Mouse (Mus musculus): ENCODE measurements at regions not wholly inside any gene's neighbourhood (a gene's known extent, or its start where the extent isn't known, plus 50 kb on each side); places are given as distances from the start of the nearest gene placed in this dataset.

DNA sequence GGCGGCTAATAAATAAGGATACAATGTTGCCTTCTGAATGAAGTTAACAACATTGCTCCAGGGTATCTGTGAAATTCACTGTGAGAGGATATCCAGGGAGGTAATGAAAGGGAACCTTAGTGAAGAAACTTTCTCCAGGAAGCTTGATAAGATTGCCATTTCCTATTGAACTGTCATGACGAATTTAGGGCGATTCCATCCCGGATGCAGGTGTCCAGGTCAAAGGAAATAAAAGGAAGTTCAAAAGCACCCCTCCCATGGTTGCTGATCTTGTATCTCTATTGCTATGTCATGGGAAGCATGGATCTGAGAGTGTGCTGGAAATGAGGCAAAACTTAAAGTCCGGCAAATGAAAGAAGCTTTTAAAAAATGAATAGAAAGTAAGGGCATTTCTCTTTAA lies 180.7 kb upstream of the Sema3a start:
- TF ChIP-seq CTCF (IDR thresholded peaks at IDR 0.05; ENCODE audit: extremely low read depth, insufficient read depth, insufficient read length, insufficient replicate concordance) = no peak
- no peak for TF ChIP-seq POLR2A (IDR thresholded peaks at IDR 0.05; ENCODE audit: low read depth, low read length)
- DNase-seq (ENCODE audit: low read depth in 1 of 2, low spot score in 2 of 2) = no peak
- Histone ChIP-seq H3K27me3 (ENCODE audit: control insufficient read depth, insufficient read depth, low read length) (no peaks in the 10 kb centered on the region), H3K4me1 (ENCODE audit: control insufficient read depth, insufficient read depth, insufficient read length) (no peaks in the 10 kb centered on the region), H3K4me3 (ENCODE audit: extremely low read depth, insufficient read depth, insufficient read length) (no peak overlapping the region), H3K27ac (ENCODE audit: insufficient read depth, low read length) (no peak overlapping the region), H3K36me3 (ENCODE audit: control insufficient read depth, insufficient read depth, low read length) (no peaks in the 10 kb centered on the region)
- 47% methylated on average over 5 of the region's 5 CpGs for WGBS

- Histone ChIP-seq H3K27me3 (ENCODE audit: control insufficient read depth, insufficient read depth, low read length) (no peaks in the 10 kb centered on the region), H3K4me1 (ENCODE audit: control insufficient read depth, insufficient read depth, insufficient read length) (no peaks in the 10 kb centered on the region), H3K27ac (ENCODE audit: insufficient read depth, low read length) (no peak overlapping the region), H3K4me3 (ENCODE audit: extremely low read depth, insufficient read depth, insufficient read length) (no peak overlapping the region), H3K36me3 (ENCODE audit: control insufficient read depth, insufficient read depth, low read length) (no peaks in the 10 kb centered on the region)
- DNase-seq (ENCODE audit: low read depth in 1 of 2, low spot score in 2 of 2) = no peak
- 75% methylated on average over 2 of the region's 2 CpGs for WGBS
- TF ChIP-seq POLR2A (IDR thresholded peaks at IDR 0.05; ENCODE audit: low read depth, low read length) = no peak
- no peak for TF ChIP-seq CTCF (IDR thresholded peaks at IDR 0.05; ENCODE audit: extremely low read depth, insufficient read depth, insufficient read length, insufficient replicate concordance)
These were observed 176.7 kb upstream of the Sema3a start for GRCm38 (mm10) chr5:12948472-12948871.

DNA sequence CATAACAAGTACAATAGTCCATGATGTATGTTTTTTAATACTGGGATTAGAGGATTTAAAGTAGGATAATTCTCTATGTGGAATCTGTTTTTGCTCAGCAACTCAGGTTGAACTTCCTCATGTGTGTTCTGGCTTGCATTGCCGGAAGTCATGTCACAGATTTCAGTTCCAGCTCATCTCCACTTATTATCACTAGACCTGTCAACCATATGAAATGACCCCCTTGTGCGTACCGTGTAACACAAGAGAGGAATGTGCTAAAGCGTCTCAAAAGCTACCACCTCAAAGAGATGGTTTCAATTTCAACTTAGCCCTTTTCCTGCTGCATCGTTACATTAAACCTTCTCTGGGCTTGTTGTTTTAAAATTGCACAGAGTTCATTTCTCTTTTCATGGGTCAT lies 154.2 kb upstream of the Sema3a start:
- Histone ChIP-seq H3K27ac (ENCODE audit: insufficient read depth, low read length) (no peak overlapping the region), H3K36me3 (ENCODE audit: control insufficient read depth, insufficient read depth, low read length) (no peaks in the 10 kb centered on the region), H3K27me3 (ENCODE audit: control insufficient read depth, insufficient read depth, low read length) (no peaks in the 10 kb centered on the region), H3K4me3 (ENCODE audit: extremely low read depth, insufficient read depth, insufficient read length) (no peak overlapping the region), H3K4me1 (ENCODE audit: control insufficient read depth, insufficient read depth, insufficient read length) (no peaks in the 10 kb centered on the region)
- DNase-seq (ENCODE audit: low read depth in 1 of 2, low spot score in 2 of 2) = no peak
- 79% methylated on average over 5 of the region's 5 CpGs for WGBS
- TF ChIP-seq POLR2A (IDR thresholded peaks at IDR 0.05; ENCODE audit: low read depth, low read length) (no peak), CTCF (IDR thresholded peaks at IDR 0.05; ENCODE audit: extremely low read depth, insufficient read depth, insufficient read length, insufficient replicate concordance) (no peak)

DNA sequence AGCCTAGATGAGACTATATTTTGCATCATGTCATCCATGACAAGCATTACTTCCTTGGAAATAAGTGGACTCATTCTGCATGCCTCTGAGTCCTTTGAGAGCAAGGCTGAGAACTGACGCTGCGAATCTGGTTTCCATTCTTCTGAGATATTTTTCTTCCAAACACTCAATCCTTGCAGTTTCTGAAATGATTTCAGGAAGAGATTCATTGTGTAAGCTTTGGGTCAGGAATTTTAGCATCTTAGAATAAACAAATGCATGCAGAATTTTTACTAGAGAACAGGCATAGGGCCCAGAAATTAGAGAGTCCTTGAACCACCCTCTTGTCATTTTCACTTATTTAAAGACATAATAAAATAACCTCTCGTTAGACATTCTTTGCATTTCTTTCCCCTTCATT lies 151.5 kb upstream of the Sema3a start:
- H3K4me3 ChIP-seq (ENCODE audit: extremely low read depth, insufficient read depth, insufficient read length) = no peak overlapping the region
- no peaks in the 10 kb centered on the region for H3K4me1 ChIP-seq (ENCODE audit: control insufficient read depth, insufficient read depth, insufficient read length)
- 87% methylated on average over 3 of the region's 3 CpGs for WGBS
- no peaks in the 10 kb centered on the region for H3K36me3 ChIP-seq (ENCODE audit: control insufficient read depth, insufficient read depth, low read length)
- no peak for DNase-seq (ENCODE audit: low read depth in 1 of 2, low spot score in 2 of 2)
- TF ChIP-seq POLR2A (IDR thresholded peaks at IDR 0.05; ENCODE audit: low read depth, low read length) (no peak), CTCF (IDR thresholded peaks at IDR 0.05; ENCODE audit: extremely low read depth, insufficient read depth, insufficient read length, insufficient replicate concordance) (no peak)
- no peaks in the 10 kb centered on the region for H3K27me3 ChIP-seq (ENCODE audit: control insufficient read depth, insufficient read depth, low read length)
- no peak overlapping the region for H3K27ac ChIP-seq (ENCODE audit: insufficient read depth, low read length)

DNA sequence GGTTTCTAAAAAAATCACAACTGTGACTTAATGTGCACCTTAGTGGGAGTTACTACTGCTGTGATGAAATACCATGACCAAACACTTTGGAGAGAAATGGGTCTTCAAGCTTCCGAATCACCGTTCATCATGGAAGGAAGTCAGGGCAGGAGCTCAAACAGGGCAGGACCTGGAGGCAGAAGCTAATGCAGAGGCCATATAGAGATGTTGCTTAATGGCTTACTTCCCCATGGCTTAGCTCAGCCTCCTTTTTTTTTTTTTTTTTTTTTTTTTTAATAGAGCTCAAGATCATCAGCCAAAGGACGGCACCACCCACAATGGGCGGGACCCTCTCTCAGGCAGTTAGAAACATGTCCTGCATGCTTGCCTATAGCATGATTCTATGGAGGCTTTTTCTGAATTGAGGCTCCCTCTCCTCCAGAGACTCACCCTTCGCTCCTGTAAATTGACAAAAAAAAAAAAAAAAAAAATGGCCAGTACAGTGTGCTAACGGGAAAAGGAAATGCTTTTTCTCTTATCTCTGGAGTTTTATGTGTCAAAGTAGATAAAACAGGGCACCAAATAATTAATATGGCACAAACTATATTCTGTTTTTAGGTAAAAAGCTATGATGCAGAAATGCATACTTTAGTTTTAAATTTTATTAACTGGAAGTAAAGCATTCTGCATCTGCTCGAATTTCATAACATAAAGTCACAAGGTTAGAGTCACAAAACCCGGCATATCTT lies 149.0 kb upstream of the Sema3a start:
- WGBS = 83% methylated on average over 8 of the region's 8 CpGs

GRCm38 (mm10) chr5:12977875-12978274 lies 147.3 kb upstream of the Sema3a start:
- no peak overlapping the region for H3K27ac ChIP-seq (ENCODE audit: insufficient read depth, low read length)
- no peak for DNase-seq (ENCODE audit: low read depth in 1 of 2, low spot score in 2 of 2)
- TF ChIP-seq CTCF (IDR thresholded peaks at IDR 0.05; ENCODE audit: extremely low read depth, insufficient read depth, insufficient read length, insufficient replicate concordance) = no peak
- WGBS = 19% methylated on average over 2 of the region's 2 CpGs
- no peaks in the 10 kb centered on the region for H3K27me3 ChIP-seq (ENCODE audit: control insufficient read depth, insufficient read depth, low read length)
- no peaks in the 10 kb centered on the region for H3K36me3 ChIP-seq (ENCODE audit: control insufficient read depth, insufficient read depth, low read length)
- H3K4me1 ChIP-seq (ENCODE audit: control insufficient read depth, insufficient read depth, insufficient read length) = no peaks in the 10 kb centered on the region
- no peak overlapping the region for H3K4me3 ChIP-seq (ENCODE audit: extremely low read depth, insufficient read depth, insufficient read length)

More for the DNA sequence above, 149.0 kb upstream of the Sema3a start:
- Histone ChIP-seq H3K4me3 (ENCODE audit: extremely low read depth, insufficient read depth, insufficient read length) (no peak overlapping the region), H3K4me1 (ENCODE audit: control insufficient read depth, insufficient read depth, insufficient read length) (no peaks in the 10 kb centered on the region), H3K36me3 (ENCODE audit: control insufficient read depth, insufficient read depth, low read length) (no peaks in the 10 kb centered on the region), H3K27me3 (ENCODE audit: control insufficient read depth, insufficient read depth, low read length) (no peaks in the 10 kb centered on the region), H3K27ac (ENCODE audit: insufficient read depth, low read length) (no peak overlapping the region)
- DNase-seq (ENCODE audit: low read depth in 1 of 2, low spot score in 2 of 2) = no peak
- TF ChIP-seq CTCF (IDR thresholded peaks at IDR 0.05; ENCODE audit: extremely low read depth, insufficient read depth, insufficient read length, insufficient replicate concordance) (no peak), POLR2A (IDR thresholded peaks at IDR 0.05; ENCODE audit: low read depth, low read length) (no peak)

DNA sequence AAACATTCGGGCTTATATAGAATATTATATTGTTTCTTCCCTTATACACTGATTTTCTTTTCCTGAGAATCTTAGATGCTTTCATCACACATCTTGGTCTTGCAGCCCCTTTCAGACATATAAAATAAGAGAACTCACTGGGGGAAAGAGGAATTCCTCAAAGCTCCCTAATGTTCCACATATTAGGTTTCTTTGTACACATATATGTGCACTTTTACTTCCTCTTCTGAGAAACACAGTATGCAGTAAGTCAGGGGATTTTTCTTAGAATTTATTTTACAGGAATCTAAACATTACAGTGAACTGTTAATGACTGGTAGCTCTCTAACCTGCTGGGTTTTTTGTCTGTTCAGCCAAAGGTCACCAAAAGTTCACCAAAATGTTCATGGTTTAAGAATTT lies 131.4 kb upstream of the Sema3a start:
- Histone ChIP-seq H3K4me3 (ENCODE audit: extremely low read depth, insufficient read depth, insufficient read length) (no peak overlapping the region), H3K4me1 (ENCODE audit: control insufficient read depth, insufficient read depth, insufficient read length) (no peaks in the 10 kb centered on the region), H3K27ac (ENCODE audit: insufficient read depth, low read length) (no peak overlapping the region), H3K36me3 (ENCODE audit: control insufficient read depth, insufficient read depth, low read length) (no peaks in the 10 kb centered on the region), H3K27me3 (ENCODE audit: control insufficient read depth, insufficient read depth, low read length) (no peaks in the 10 kb centered on the region)
- WGBS = 74% methylated on average over 1 of the region's 1 CpGs
- no peak for DNase-seq (ENCODE audit: low read depth in 1 of 2, low spot score in 2 of 2)
- TF ChIP-seq CTCF (IDR thresholded peaks at IDR 0.05; ENCODE audit: extremely low read depth, insufficient read depth, insufficient read length, insufficient replicate concordance) = no peak
- no peak for TF ChIP-seq POLR2A (IDR thresholded peaks at IDR 0.05; ENCODE audit: low read depth, low read length)
